Mouse (Mus musculus) lung, postnatal 0 days (tissue): ENCODE results near the gene Dscam.
A peak's percentile ranks its signal among the peaks of the same experiment; 100 is the strongest.

Experiments used
- CTCF ChIP-seq: IDR thresholded peaks from 2 replicates; pipeline ENCODE4 v1.5.1; 2016; ENCODE audit warnings: antibody characterized with exemption, mild to moderate bottlenecking
- EP300 ChIP-seq: IDR thresholded peaks from 2 replicates; pipeline ENCODE4 v1.6.1; 2016; ENCODE audit warnings: antibody characterized with exemption, mild to moderate bottlenecking, control low read depth

DNA sequence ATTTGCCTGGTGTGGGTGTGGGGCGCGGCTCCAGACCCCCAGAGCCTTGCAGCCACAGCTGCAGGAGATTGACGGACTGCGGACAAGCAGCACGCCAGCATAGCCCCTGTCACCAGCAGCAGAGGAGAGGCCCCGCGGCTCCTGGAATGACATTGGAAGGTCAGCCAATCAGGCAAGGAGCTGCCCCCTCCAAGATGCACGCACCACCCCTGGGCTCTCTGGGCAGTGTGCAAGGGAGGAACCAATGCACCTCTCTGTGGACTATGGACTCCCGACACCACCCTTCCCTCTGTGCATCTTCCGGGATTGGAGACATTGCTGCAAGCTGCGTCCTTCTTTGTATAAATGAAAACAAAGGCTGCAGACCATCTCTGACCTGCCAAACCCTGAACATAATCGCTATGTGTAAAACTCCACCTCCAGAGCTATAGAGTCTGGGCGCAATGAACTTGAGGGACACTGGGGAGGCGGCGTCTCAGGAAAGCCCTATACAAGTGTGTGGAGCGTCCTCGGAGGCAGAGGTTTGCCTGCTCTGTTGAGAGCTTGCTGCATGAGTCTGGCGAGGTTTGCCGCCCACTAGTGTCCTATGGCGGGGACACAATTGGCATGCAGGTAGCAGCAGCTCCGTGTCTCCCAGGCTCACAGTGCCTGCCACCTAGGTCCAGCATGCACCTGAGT is 5.0 kb downstream of the Dscam start:
- TF ChIP-seq EP300 (no peak), CTCF (peak; percentile 77)
